Mouse (Mus musculus) lung, postnatal 36 days (tissue): ENCODE results near the gene Ppp6r1.

ENCODE experiments used
- DNase-seq: peaks from one replicate; pipeline ENCODE4 v3.0.0; 2022; ENCODE audit warnings: mixed read lengths

Ppp6r1 gene

GRCm38 (mm10) chr7:4658912-4659551 lies at the start of gene Ppp6r1:
Gene Ppp6r1 (minus strand): TSS chr7:4659019.
- peak; percentile 98 for DNase-seq

GRCm38 (mm10) chr7:4705098-4705497 lies 46.3 kb upstream of the Ppp6r1 start:
- peak; percentile 62 for DNase-seq

GRCm38 (mm10) chr7:4703195-4703594 lies 44.4 kb upstream of the Ppp6r1 start:
- no peak for DNase-seq

- peak; percentile 11 for DNase-seq
Measured at GRCm38 (mm10) chr7:4702334-4702733, 43.5 kb upstream of the Ppp6r1 start.

- no peak for DNase-seq
Measured at GRCm38 (mm10) chr7:4693004-4693403, 34.2 kb upstream of the Ppp6r1 start.

GRCm38 (mm10) chr7:4690951-4691653 lies 32.3 kb upstream of the Ppp6r1 start:
- no peak for DNase-seq

GRCm38 (mm10) chr7:4690387-4690786 lies 31.6 kb upstream of the Ppp6r1 start, which contains the start of gene Brsk1:
Gene Brsk1 (plus strand): TSS chr7:4690604.
- peak; percentile 22 for DNase-seq

- peak; percentile 99 for DNase-seq
Measured at GRCm38 (mm10) chr7:4684632-4685417, 26.0 kb upstream of the Ppp6r1 start, which contains the start of gene Hspbp1. Gene Hspbp1 (minus strand): TSS chr7:4685068.

- DNase-seq: no peak
Measured at GRCm38 (mm10) chr7:4684203-4684602, 25.4 kb upstream of the Ppp6r1 start.

- DNase-seq: no peak
Measured at GRCm38 (mm10) chr7:4683307-4683706, 24.5 kb upstream of the Ppp6r1 start.

- no peak for DNase-seq
Measured at GRCm38 (mm10) chr7:4675200-4675599, 16.4 kb upstream of the Ppp6r1 start.

- DNase-seq: no peak
Measured at GRCm38 (mm10) chr7:4674114-4674731, 15.4 kb upstream of the Ppp6r1 start.

GRCm38 (mm10) chr7:4671956-4672355 lies 13.1 kb upstream of the Ppp6r1 start:
- peak; percentile 71 for DNase-seq

GRCm38 (mm10) chr7:4670655-4671255 lies 11.9 kb upstream of the Ppp6r1 start:
- DNase-seq: no peak

- DNase-seq: no peak
Measured at GRCm38 (mm10) chr7:4669156-4669555, 10.3 kb upstream of the Ppp6r1 start.

- DNase-seq: no peak
Measured at GRCm38 (mm10) chr7:4668506-4668905, 9.7 kb upstream of the Ppp6r1 start.

- no peak for DNase-seq
Measured at GRCm38 (mm10) chr7:4666871-4667270, 8.1 kb upstream of the Ppp6r1 start.

GRCm38 (mm10) chr7:4663742-4664141 lies 4.9 kb upstream of the Ppp6r1 start:
- DNase-seq: no peak

GRCm38 (mm10) chr7:4663179-4663578 lies 4.4 kb upstream of the Ppp6r1 start:
- DNase-seq: no peak

- no peak for DNase-seq
Measured at GRCm38 (mm10) chr7:4659911-4660443, 1.2 kb upstream of the Ppp6r1 start.

- no peak for DNase-seq
Measured at GRCm38 (mm10) chr7:4658128-4658907, 501 bp downstream of the Ppp6r1 start.
